Mouse (Mus musculus): ENCODE results near the gene Slc26a10. TPM values are rescaled to one million over a fixed set of nuclear protein-coding genes. Genes with fewer than 3 reads are reported as not detected.

The Slc26a10 gene
- polyA plus RNA-seq (2017; shearing (Covaris generic)): 1 to 10 TPM; 3.2 to 4.3 (median 3.2) TPM

- peak; percentile 25 for ATAC-seq
Measured at GRCm38 (mm10) chr10:127179871-127180694, at the start of gene Slc26a10. Gene Slc26a10 (minus strand): TSS chr10:127180645.

GRCm38 (mm10) chr10:127228897-127229296 lies 48.5 kb upstream of the Slc26a10 start:
- ATAC-seq: no peak

- ATAC-seq: no peak
Measured at GRCm38 (mm10) chr10:127227163-127227562, 46.7 kb upstream of the Slc26a10 start.

- ATAC-seq: no peak
Measured at GRCm38 (mm10) chr10:127226318-127226895, 46.0 kb upstream of the Slc26a10 start.

GRCm38 (mm10) chr10:127225732-127226131 lies 45.3 kb upstream of the Slc26a10 start:
- peak; percentile 97 for ATAC-seq

- no peak for ATAC-seq
Measured at GRCm38 (mm10) chr10:127225213-127225612, 44.8 kb upstream of the Slc26a10 start.

- no peak for ATAC-seq
Measured at GRCm38 (mm10) chr10:127218339-127218738, 37.9 kb upstream of the Slc26a10 start.

GRCm38 (mm10) chr10:127217177-127217576 lies 36.7 kb upstream of the Slc26a10 start:
- no peak for ATAC-seq

- no peak for ATAC-seq
Measured at GRCm38 (mm10) chr10:127216456-127216855, 36.0 kb upstream of the Slc26a10 start.

- no peak for ATAC-seq
Measured at GRCm38 (mm10) chr10:127214422-127214803, 34.0 kb upstream of the Slc26a10 start.

- no peak for ATAC-seq
Measured at GRCm38 (mm10) chr10:127213704-127214421, 33.4 kb upstream of the Slc26a10 start.

- ATAC-seq: no peak
Measured at GRCm38 (mm10) chr10:127213272-127213671, 32.8 kb upstream of the Slc26a10 start.

GRCm38 (mm10) chr10:127211414-127211854 lies 31.0 kb upstream of the Slc26a10 start, which contains the start of gene Pip4k2c:
Gene Pip4k2c (minus strand): TSS chr10:127211585.
- peak; percentile 95 for ATAC-seq

GRCm38 (mm10) chr10:127210961-127211405 lies 30.5 kb upstream of the Slc26a10 start:
- peak; percentile 40 for ATAC-seq

GRCm38 (mm10) chr10:127209928-127210570 lies 29.6 kb upstream of the Slc26a10 start:
- no peak for ATAC-seq

- no peak for ATAC-seq
Measured at GRCm38 (mm10) chr10:127208921-127209320, 28.5 kb upstream of the Slc26a10 start.

- ATAC-seq: no peak
Measured at GRCm38 (mm10) chr10:127205373-127205772, 24.9 kb upstream of the Slc26a10 start.

- ATAC-seq: no peak
Measured at GRCm38 (mm10) chr10:127204589-127204988, 24.1 kb upstream of the Slc26a10 start.

- ATAC-seq: no peak
Measured at GRCm38 (mm10) chr10:127203106-127203505, 22.7 kb upstream of the Slc26a10 start.

- ATAC-seq: no peak
Measured at GRCm38 (mm10) chr10:127200279-127200678, 19.8 kb upstream of the Slc26a10 start.

GRCm38 (mm10) chr10:127199474-127199873 lies 19.0 kb upstream of the Slc26a10 start:
- ATAC-seq: no peak

- no peak for ATAC-seq
Measured at GRCm38 (mm10) chr10:127199068-127199467, 18.6 kb upstream of the Slc26a10 start.

- ATAC-seq: no peak
Measured at GRCm38 (mm10) chr10:127198492-127198891, 18.0 kb upstream of the Slc26a10 start.
